Mouse (Mus musculus): ENCODE results near the gene Acoxl.

- no peak for TF ChIP-seq FLI1 (IDR thresholded peaks at IDR 0.05; ENCODE audit: low read length)
- TF ChIP-seq GATA1 (IDR thresholded peaks at IDR 0.05; ENCODE audit: borderline replicate concordance, low read length) = no peak
Measured at GRCm38 (mm10) chr2:128172266-128172665, 333.6 kb downstream of the Acoxl start.

Measured in megakaryocyte, embryonic 14.5 days (primary cell).